Mouse (Mus musculus) naive thymus-derived CD4-positive, alpha-beta T cell, adult 5 months (primary cell): ENCODE measurements around the gene Oxct1. TPM values are rescaled to one million over a fixed set of nuclear protein-coding genes. Genes with fewer than 3 reads are reported as not detected.

ENCODE experiments used
- polyA plus RNA-seq: library from polyadenylated mRNA; unstranded; fragments of 100-300 nt; shearing (Covaris generic); gene quantifications from one replicate; pipeline ENCODE4 v1.2.1, GENCODE M21; 2017

Gene Oxct1
- 104 TPM for polyA plus RNA-seq

GRCm38 (mm10) chr15:4026231-4026773 is at the start of gene Oxct1:
Gene Oxct1 (plus strand): TSS chr15:4026383.

GRCm38 (mm10) chr15:3979061-3979848 is 46.9 kb upstream of the Oxct1 start, which contains the start of gene Fbxo4:
Gene Fbxo4 (minus strand): TSS chr15:3979573.

GRCm38 (mm10) chr15:3995448-3996266 is 30.5 kb upstream of the Oxct1 start, which contains the start of gene AW549877:
Gene AW549877 (minus strand): TSS chr15:3995744.

Other genes with a start within 250 kb of the Oxct1 start
- gene Fbxo4, start 46.8 kb upstream of the Oxct1 start, polyA plus RNA-seq = 16.1 TPM
- 41.9 TPM for gene AW549877, start 30.6 kb upstream of the Oxct1 start, polyA plus RNA-seq